Comparison of ENCODE assay signal across 9 mouse cellular contexts in genomic region chr5:23226753-23227152, GRCm38 (mm10).
"Had no signal": no experiment of that assay in that cellular context is flagged by ENCODE, and none has a peak within 500 bp of the region (broad histone marks: within the 10 kb centered on the region; RNA-seq: fewer than 3 reads in every experiment).

No protein-coding gene starts in this region.

- DNase-seq: lung, adult 18-20 months; lung, embryonic 14.5 days; lung, postnatal 10 days; lung, postnatal 4 days; right cerebral cortex, postnatal 25 days; thymus, adult 18-20 months; thymus, postnatal 14 days; thymus, postnatal 36 days had no signal

- ATAC-seq: midbrain, embryonic 15.5 days had no signal
